Mouse (Mus musculus) midbrain, embryonic 14.5 days (tissue): Measurements from ENCODE around the gene Creg1. TPM values are rescaled to one million over a fixed set of nuclear protein-coding genes. Genes with fewer than 3 reads are reported as not detected.

Experiments used
- ATAC-seq: fragments of 200-750 bp; cut with Nextera tagmentation; 2 replicates; pipeline ENCODE4 v1.8.0; 2017; ENCODE audit warnings: moderate number of reproducible peaks, moderate library complexity; ENCODE audit not compliant: low FRiP score, low TSS enrichment
- DNase-seq: peaks from one replicate; pipeline ENCODE4 v3.0.0-alpha.2; 2015
- H3K27ac ChIP-seq: fragments of 300-500 bp; sonication (generic); replicated peaks from 2 replicates; pipeline ENCODE4 v1.5.1; 2014; ENCODE audit warnings: mild to moderate bottlenecking, low read depth, low read length, moderate library complexity
- H3K27me3 ChIP-seq: fragments of 300-500 bp; sonication (generic); 2 replicates; pipeline ENCODE4 v1.6.1; 2014; ENCODE audit warnings: low read length, control low read depth, mixed read lengths; ENCODE audit not compliant: control insufficient read depth, insufficient read depth
- H3K36me3 ChIP-seq: fragments of 300-500 bp; sonication (generic); 2 replicates; pipeline ENCODE4 v1.6.1; 2014; ENCODE audit warnings: low read length, control low read depth; ENCODE audit not compliant: control insufficient read depth, insufficient read depth
- H3K4me1 ChIP-seq: fragments of 300-500 bp; sonication (generic); 2 replicates; pipeline ENCODE4 v1.6.1; 2014; ENCODE audit warnings: mild to moderate bottlenecking, antibody characterized with exemption, low read length, control low read depth; ENCODE audit not compliant: control insufficient read depth, insufficient read depth
- H3K4me2 ChIP-seq: fragments of 300-500 bp; sonication (generic); 2 replicates; pipeline ENCODE4 v1.6.1; 2014; ENCODE audit warnings: mild to moderate bottlenecking, low read length, moderate library complexity
- H3K4me3 ChIP-seq: fragments of 300-500 bp; sonication (generic); replicated peaks from 2 replicates; pipeline ENCODE4 v1.5.1; 2014; ENCODE audit warnings: low read depth, low read length
- H3K9ac ChIP-seq: fragments of 300-500 bp; sonication (generic); replicated peaks from 2 replicates; pipeline ENCODE4 v1.6.1; 2014; ENCODE audit warnings: mild to moderate bottlenecking, low read length, moderate library complexity
- H3K9me3 ChIP-seq: fragments of 300-500 bp; sonication (generic); 2 replicates; pipeline ENCODE4 v1.6.1; 2016; ENCODE audit warnings: low read length, control low read depth, mixed read lengths; ENCODE audit not compliant: control insufficient read depth
- WGBS: fragments of 180-500 bp; shearing (Covaris S2); extraction: QIAGEN DNeasy Blood & Tissue Kit; methylation state at CpG from one replicate; pipeline ENCODE4 v1.1.7; 2014; 5-methylcytosine and 5-hydroxymethylcytosine counted together
- polyA plus RNA-seq: library from polyadenylated mRNA; unstranded; fragments of >200 nt; fragmentation: Nextera tagmentation; extraction: Ambion mirVana; gene quantifications from 2 replicates; pipeline ENCODE4 v1.2.1, GENCODE M21; 2014

Gene Creg1
- polyA plus RNA-seq, 1 experiment from 2014 or later = 31.8 TPM

GRCm38 (mm10) chr1:165810633-165811032 lies 47.1 kb downstream of the Creg1 start:
- 76% methylated on average over 2 of the region's 2 CpGs for WGBS
- Histone ChIP-seq H3K9me3 (no peaks in the 10 kb centered on the region), H3K4me2 (no peak overlapping the region), H3K27me3 (no peaks in the 10 kb centered on the region; the same call in 1 of the 2 replicates), H3K27ac (no peak overlapping the region), H3K4me3 (no peak overlapping the region), H3K4me1 (peaks cover 25% of the 10 kb centered on the region), H3K36me3 (no peaks in the 10 kb centered on the region), H3K9ac (no peak overlapping the region)
- ATAC-seq (no peak), DNase-seq (no peak)

- H3K4me2 ChIP-seq = no peak overlapping the region
- H3K36me3 ChIP-seq = no peaks in the 10 kb centered on the region
- ATAC-seq (no peak), DNase-seq (no peak)
- H3K27ac ChIP-seq = no peak overlapping the region
- H3K4me3 ChIP-seq = no peak overlapping the region
- WGBS = 93% methylated on average over 5 of the region's 5 CpGs
- peaks cover under 1% of the 10 kb centered on the region; the same call in 1 of the 2 replicates for H3K27me3 ChIP-seq
- H3K4me1 ChIP-seq = peaks cover 25% of the 10 kb centered on the region
- no peaks in the 10 kb centered on the region for H3K9me3 ChIP-seq
- no peak overlapping the region for H3K9ac ChIP-seq
These were observed 47.6 kb downstream of the Creg1 start for GRCm38 (mm10) chr1:165811170-165811569.

GRCm38 (mm10) chr1:165812775-165813174 lies 49.2 kb downstream of the Creg1 start:
- H3K4me2 ChIP-seq = no peak overlapping the region
- no peaks in the 10 kb centered on the region for H3K9me3 ChIP-seq
- no peak overlapping the region for H3K27ac ChIP-seq
- peaks cover 16% of the 10 kb centered on the region for H3K27me3 ChIP-seq
- peaks cover 25% of the 10 kb centered on the region for H3K4me1 ChIP-seq
- no peak overlapping the region for H3K4me3 ChIP-seq
- WGBS = 78% methylated on average over 3 of the region's 3 CpGs
- DNase-seq (no peak), ATAC-seq (no peak)
- no peaks in the 10 kb centered on the region for H3K36me3 ChIP-seq
- H3K9ac ChIP-seq = no peak overlapping the region

GRCm38 (mm10) chr1:165814116-165814515 lies 50.6 kb downstream of the Creg1 start:
- Histone ChIP-seq H3K4me3 (no peak overlapping the region), H3K4me2 (no peak overlapping the region), H3K9ac (no peak overlapping the region; the same call in 1 of the 2 replicates), H3K27ac (peak overlapping the region; percentile 60), H3K36me3 (no peaks in the 10 kb centered on the region), H3K4me1 (peaks cover 33% of the 10 kb centered on the region), H3K27me3 (peaks cover 24% of the 10 kb centered on the region), H3K9me3 (no peaks in the 10 kb centered on the region)
- DNase-seq (peak; percentile 74), ATAC-seq (peak; percentile 47; the same call in 1 of the 2 replicates)
- 3% methylated on average over 7 of the region's 7 CpGs for WGBS

- Histone ChIP-seq H3K4me2 (peak overlapping the region; percentile 20), H3K9me3 (no peaks in the 10 kb centered on the region), H3K4me3 (no peak overlapping the region), H3K27me3 (peaks cover 27% of the 10 kb centered on the region), H3K36me3 (no peaks in the 10 kb centered on the region), H3K9ac (peak overlapping the region; percentile 24; the same call in 1 of the 2 replicates), H3K27ac (peak overlapping the region; percentile 60), H3K4me1 (peaks cover 33% of the 10 kb centered on the region)
- ATAC-seq (peak; percentile 41; the same call in 1 of the 2 replicates), DNase-seq (peak; percentile 71)
- WGBS = 5% methylated on average over 14 of the region's 14 CpGs
These were observed 51.2 kb downstream of the Creg1 start for GRCm38 (mm10) chr1:165814521-165815278.

GRCm38 (mm10) chr1:165816391-165816790 lies 52.8 kb downstream of the Creg1 start:
- no peaks in the 10 kb centered on the region for H3K9me3 ChIP-seq
- peaks cover 33% of the 10 kb centered on the region for H3K4me1 ChIP-seq
- no peak overlapping the region for H3K4me2 ChIP-seq
- H3K27me3 ChIP-seq = peaks cover 28% of the 10 kb centered on the region
- no peak overlapping the region for H3K27ac ChIP-seq
- H3K4me3 ChIP-seq = no peak overlapping the region
- no peaks in the 10 kb centered on the region for H3K36me3 ChIP-seq
- DNase-seq = no peak
- WGBS = 90% methylated on average over 9 of the region's 9 CpGs
- no peak overlapping the region for H3K9ac ChIP-seq
- no peak for ATAC-seq

- H3K36me3 ChIP-seq = no peaks in the 10 kb centered on the region
- no peak overlapping the region for H3K9ac ChIP-seq
- peaks cover 33% of the 10 kb centered on the region for H3K4me1 ChIP-seq
- H3K4me2 ChIP-seq = no peak overlapping the region
- no peak overlapping the region for H3K27ac ChIP-seq
- H3K4me3 ChIP-seq = no peak overlapping the region
- DNase-seq (peak; percentile 35), ATAC-seq (no peak)
- H3K27me3 ChIP-seq = peaks cover 28% of the 10 kb centered on the region
- WGBS = 48% methylated on average over 9 of the region's 9 CpGs
- H3K9me3 ChIP-seq = no peaks in the 10 kb centered on the region
These were observed 53.7 kb downstream of the Creg1 start for GRCm38 (mm10) chr1:165817264-165817663.

GRCm38 (mm10) chr1:165818145-165818860 lies 54.8 kb downstream of the Creg1 start:
- WGBS = 29% methylated on average over 8 of the region's 8 CpGs
- Histone ChIP-seq H3K4me3 (no peak overlapping the region), H3K27me3 (peaks cover 28% of the 10 kb centered on the region), H3K9ac (0 out of 2 replicates have a peak overlapping the region, but pooled peaks have one; percentile 12), H3K4me2 (no peak overlapping the region), H3K9me3 (no peaks in the 10 kb centered on the region), H3K27ac (no peak overlapping the region), H3K4me1 (peaks cover 30% of the 10 kb centered on the region), H3K36me3 (no peaks in the 10 kb centered on the region)
- ATAC-seq (no peak), DNase-seq (peak; percentile 47)
